Mouse (Mus musculus) stomach, embryonic 15.5 days (tissue): ENCODE results near the gene Lpar4. TPM values are rescaled to one million over a fixed set of nuclear protein-coding genes. Genes with fewer than 3 reads are reported as not detected.

Source experiments
- ATAC-seq: fragments of 200-750 bp; cut with Nextera tagmentation; 2 replicates; pipeline ENCODE4 v1.8.0; 2017; ENCODE audit warnings: low read depth, moderate number of reproducible peaks, moderate TSS enrichment; ENCODE audit not compliant: insufficient read depth, low FRiP score
- H3K27ac ChIP-seq: fragments of 300-500 bp; sonication (generic); 2 replicates; pipeline ENCODE4 v1.5.1; 2015; ENCODE audit warnings: mild to moderate bottlenecking, inconsistent platforms
- H3K27me3 ChIP-seq: fragments of 300-500 bp; sonication (generic); replicated peaks from 2 replicates; pipeline ENCODE4 v1.6.1; 2015; ENCODE audit warnings: inconsistent platforms
- H3K36me3 ChIP-seq: fragments of 300-500 bp; sonication (generic); 2 replicates; pipeline ENCODE4 v1.6.1; 2015; ENCODE audit warnings: inconsistent platforms
- H3K4me1 ChIP-seq: fragments of 300-500 bp; sonication (generic); 2 replicates; pipeline ENCODE4 v1.6.1; 2015; ENCODE audit warnings: inconsistent platforms
- H3K4me2 ChIP-seq: fragments of 300-500 bp; sonication (generic); 2 replicates; pipeline ENCODE4 v1.6.1; 2015; ENCODE audit warnings: mild to moderate bottlenecking, inconsistent platforms
- H3K4me3 ChIP-seq: fragments of 300-500 bp; sonication (generic); replicated peaks from 2 replicates; pipeline ENCODE4 v1.5.1; 2015; ENCODE audit warnings: inconsistent platforms
- H3K9ac ChIP-seq: fragments of 300-500 bp; sonication (generic); 2 replicates; pipeline ENCODE4 v1.6.1; 2015; ENCODE audit warnings: inconsistent platforms
- H3K9me3 ChIP-seq: fragments of 300-500 bp; sonication (generic); 2 replicates; pipeline ENCODE4 v1.6.1; 2016; ENCODE audit warnings: inconsistent platforms
- WGBS: fragments of 180-500 bp; shearing (Covaris S2); methylation state at CpG from one replicate; pipeline ENCODE4 v1.1.7; 2015; 5-methylcytosine and 5-hydroxymethylcytosine counted together
- polyA plus RNA-seq: library from polyadenylated mRNA; unstranded; fragments of >200 nt; fragmentation: Nextera tagmentation; extraction: Ambion mirVana; gene quantifications from 2 replicates; pipeline ENCODE4 v1.2.1, GENCODE M21; 2015

The Lpar4 gene
- polyA plus RNA-seq, 1 experiment from 2014 or later: 16.2 TPM

- no peak overlapping the region for H3K4me3 ChIP-seq
Observed at GRCm38 (mm10) chrX:106964326-106964725, 43.9 kb downstream of the Lpar4 start.

More at GRCm38 (mm10) chrX:106964326-106964725, 43.9 kb downstream of the Lpar4 start:
- no peaks in the 10 kb centered on the region for H3K36me3 ChIP-seq
- H3K9ac ChIP-seq: no peak overlapping the region
- H3K4me2 ChIP-seq: no peak overlapping the region
- H3K27ac ChIP-seq: no peak overlapping the region
- H3K4me1 ChIP-seq: no peaks in the 10 kb centered on the region
- WGBS: 45% methylated on average over 2 of the region's 2 CpGs
- no peaks in the 10 kb centered on the region for H3K9me3 ChIP-seq
- no peak for ATAC-seq
- no peaks in the 10 kb centered on the region for H3K27me3 ChIP-seq

Other genes with a start within 250 kb of the Lpar4 start
- 35.5 and 40.4 TPM in 2 replicates for gene Rtl3, start 80.0 kb upstream of the Lpar4 start, polyA plus RNA-seq
- gene P2ry10, start 167.9 kb downstream of the Lpar4 start, polyA plus RNA-seq: 0.12 and 0.14 TPM in 2 replicates
- gene P2ry10b, start 228.3 kb downstream of the Lpar4 start, polyA plus RNA-seq: 0.76 and 1.3 TPM in 2 replicates